Mouse (Mus musculus) cerebellum, adult 2 months (tissue): ENCODE data around the gene Slc24a3.

ENCODE experiments used
- CTCF ChIP-seq: fragments of 200-500 bp; IDR thresholded peaks from 2 replicates; pipeline ENCODE4 v1.5.1; 2011; ENCODE audit warnings: low read depth, mild to moderate bottlenecking, control low read depth, low read length, moderate library complexity, borderline replicate concordance; ENCODE audit not compliant: insufficient read depth
- POLR2A ChIP-seq: fragments of 200-500 bp; IDR thresholded peaks from 2 replicates; pipeline ENCODE4 v1.6.1; 2011; ENCODE audit warnings: low read length, control low read depth, borderline replicate concordance; ENCODE audit not compliant: insufficient read depth

- no peak for TF ChIP-seq CTCF
- no peak for TF ChIP-seq POLR2A
These were observed 369.4 kb downstream of the Slc24a3 start for GRCm38 (mm10) chr2:145536986-145537385.
